Mouse (Mus musculus): ENCODE results near the gene Atoh8. TPM values are rescaled to one million over a fixed set of nuclear protein-coding genes. Genes with fewer than 3 reads are reported as not detected.
A peak's percentile ranks its signal among the peaks of the same experiment; 100 is the strongest.

Gene Atoh8
- polyA plus RNA-seq, 1 experiment from 2014 or later, result 24.2 TPM

DNA sequence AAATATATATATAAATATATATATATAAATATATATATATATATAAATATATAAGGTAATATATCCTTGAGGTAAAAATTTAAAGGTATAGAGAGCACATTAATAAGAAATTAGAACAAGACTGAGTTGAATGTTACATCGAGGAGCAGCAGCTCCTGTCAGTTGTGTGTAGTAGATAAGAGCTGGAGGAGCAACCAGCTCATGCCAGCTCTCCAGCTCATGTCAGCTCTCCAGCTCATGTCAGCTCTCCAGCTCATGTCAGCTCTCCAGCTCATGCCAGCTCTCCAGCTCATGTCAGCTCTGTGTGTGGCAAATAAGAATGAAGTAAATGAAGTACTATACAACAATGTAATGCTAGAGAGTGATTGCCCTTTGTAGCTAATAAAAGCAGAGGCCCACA is 62.0 kb downstream of the Atoh8 start:
- WGBS, result 94% methylated on average over 1 of the region's 1 CpGs
- no peaks in the 10 kb centered on the region for H3K27me3 ChIP-seq (ENCODE audit: insufficient read depth, low read length)
- no peaks in the 10 kb centered on the region for H3K9me3 ChIP-seq (ENCODE audit: low read length)
- H3K36me3 ChIP-seq (ENCODE audit: insufficient read depth, low read length), result no peaks in the 10 kb centered on the region
- H3K4me2 ChIP-seq (replicated peaks; ENCODE audit: low read depth, low read length), result no peak overlapping the region
- H3K4me3 ChIP-seq (ENCODE audit: low read length), result no peak overlapping the region
- ATAC-seq (ENCODE audit: low FRiP score, low TSS enrichment), result no peak
- no peak overlapping the region for H3K27ac ChIP-seq (ENCODE audit: low read length)
- H3K9ac ChIP-seq (replicated peaks; ENCODE audit: low read length), result no peak overlapping the region
- H3K4me1 ChIP-seq (ENCODE audit: insufficient read depth, low read length), result no peaks in the 10 kb centered on the region

DNA sequence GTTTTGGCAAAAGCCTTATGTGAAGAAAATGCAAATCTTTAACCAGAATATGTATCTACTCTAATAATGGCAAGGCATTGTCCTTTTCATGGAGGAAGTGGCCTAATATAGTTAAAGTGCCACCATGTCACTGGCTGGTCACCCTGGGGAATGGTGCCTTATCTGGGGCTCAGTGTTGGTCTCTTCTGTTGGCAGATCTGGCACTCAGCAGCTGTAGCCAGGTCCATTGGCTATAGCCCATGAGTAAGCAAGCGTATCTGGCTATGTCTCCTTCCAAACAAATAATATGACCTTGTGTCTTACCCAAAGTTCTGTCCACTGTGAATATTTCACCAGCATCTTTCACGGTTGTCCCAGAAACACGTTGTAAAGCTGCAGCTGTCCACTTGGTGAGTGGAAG is 64.0 kb downstream of the Atoh8 start:
- H3K27ac ChIP-seq (ENCODE audit: low read length), result no peak overlapping the region
- ATAC-seq (ENCODE audit: low FRiP score, low TSS enrichment), result no peak
- H3K9ac ChIP-seq (replicated peaks; ENCODE audit: low read length), result no peak overlapping the region
- no peak overlapping the region for H3K4me3 ChIP-seq (ENCODE audit: low read length)
- no peak overlapping the region for H3K4me2 ChIP-seq (replicated peaks; ENCODE audit: low read depth, low read length)
- no peaks in the 10 kb centered on the region for H3K27me3 ChIP-seq (ENCODE audit: insufficient read depth, low read length)
- 85% methylated on average over 3 of the region's 3 CpGs for WGBS
- no peaks in the 10 kb centered on the region for H3K36me3 ChIP-seq (ENCODE audit: insufficient read depth, low read length)
- no peaks in the 10 kb centered on the region for H3K4me1 ChIP-seq (ENCODE audit: insufficient read depth, low read length)
- no peaks in the 10 kb centered on the region for H3K9me3 ChIP-seq (ENCODE audit: low read length)

DNA sequence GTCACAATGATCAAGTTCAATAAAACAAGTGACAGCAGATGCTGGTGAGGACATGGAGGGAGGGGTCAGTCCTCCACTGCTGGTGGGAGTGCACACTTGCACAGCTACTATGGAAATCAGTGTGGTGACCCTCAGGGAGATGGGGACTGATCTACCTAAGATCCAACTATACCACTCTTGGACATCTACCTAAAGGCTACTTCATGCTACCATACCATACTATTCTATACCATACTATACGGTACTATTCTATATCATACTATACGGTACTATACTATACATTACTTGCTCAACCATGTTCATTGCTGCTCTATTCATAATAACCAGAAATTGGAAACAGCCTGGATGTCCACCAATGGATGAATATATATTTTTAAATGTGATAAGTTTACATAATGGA is 69.5 kb downstream of the Atoh8 start:
- H3K27ac ChIP-seq (ENCODE audit: low read length), result no peak overlapping the region
- H3K4me2 ChIP-seq (replicated peaks; ENCODE audit: low read depth, low read length), result no peak overlapping the region
- no peaks in the 10 kb centered on the region for H3K9me3 ChIP-seq (ENCODE audit: low read length)
- WGBS, result 42% methylated on average over 2 of the region's 2 CpGs
- H3K9ac ChIP-seq (replicated peaks; ENCODE audit: low read length), result no peak overlapping the region
- no peaks in the 10 kb centered on the region for H3K36me3 ChIP-seq (ENCODE audit: insufficient read depth, low read length)
- no peak overlapping the region for H3K4me3 ChIP-seq (ENCODE audit: low read length)
- H3K27me3 ChIP-seq (ENCODE audit: insufficient read depth, low read length), result no peaks in the 10 kb centered on the region
- peaks cover 6% of the 10 kb centered on the region; the same call in 1 of the 2 replicates for H3K4me1 ChIP-seq (ENCODE audit: insufficient read depth, low read length)
- ATAC-seq (ENCODE audit: low FRiP score, low TSS enrichment), result no peak

DNA sequence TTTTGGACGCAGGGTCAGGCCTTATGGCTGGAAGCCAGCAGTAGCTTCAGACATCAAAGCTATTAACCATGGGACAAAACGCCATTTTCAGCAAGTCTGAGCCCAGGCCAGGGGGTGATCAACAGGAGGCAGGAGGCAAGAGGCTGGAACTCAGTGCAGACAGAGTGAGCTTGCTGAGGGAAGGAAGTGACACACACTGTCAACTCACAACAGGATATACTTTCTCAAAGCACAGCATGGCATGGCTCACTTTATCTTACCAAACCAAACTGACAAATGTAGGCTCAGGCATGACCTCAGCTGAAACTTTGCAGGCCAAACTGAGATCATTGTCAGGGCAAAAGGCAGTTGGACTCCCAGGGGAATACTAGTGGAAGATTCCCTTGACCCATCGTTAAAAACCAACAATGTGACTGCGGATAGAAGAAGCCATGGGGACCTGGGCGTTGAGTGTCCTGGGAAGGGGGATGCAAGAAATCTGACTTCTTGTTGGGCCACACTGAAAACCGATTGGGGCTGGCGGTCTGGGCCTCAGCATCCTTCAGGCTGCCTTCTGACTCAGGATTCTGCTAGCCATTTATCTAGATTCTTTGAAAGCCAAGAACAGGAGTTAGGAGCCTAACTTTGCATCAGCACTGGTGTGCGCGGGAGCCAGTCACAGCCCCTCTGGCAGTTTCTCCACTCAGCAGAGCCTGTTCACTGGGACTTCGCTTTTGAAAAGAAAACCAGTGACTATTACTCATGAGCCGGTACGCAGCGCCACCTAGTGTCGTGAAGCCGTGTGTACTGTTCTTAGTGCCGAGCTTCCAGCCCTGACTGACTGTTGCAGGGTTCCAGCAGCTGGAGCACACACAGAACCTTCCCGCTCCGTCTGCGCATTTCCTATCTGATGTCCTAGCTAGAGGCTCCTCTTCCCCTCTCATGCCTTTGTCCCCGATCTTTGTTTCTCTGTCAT is 70.8 kb downstream of the Atoh8 start:
- no peaks in the 10 kb centered on the region for H3K9me3 ChIP-seq (ENCODE audit: low read length)
- H3K9ac ChIP-seq (replicated peaks; ENCODE audit: low read length), result no peak overlapping the region
- H3K4me3 ChIP-seq (ENCODE audit: low read length), result no peak overlapping the region
- 19% methylated on average over 20 of the region's 20 CpGs for WGBS
- ATAC-seq (ENCODE audit: low FRiP score, low TSS enrichment), result peak; percentile 88
- H3K27ac ChIP-seq (ENCODE audit: low read length), result no peak overlapping the region
- H3K27me3 ChIP-seq (ENCODE audit: insufficient read depth, low read length), result no peaks in the 10 kb centered on the region
- H3K4me2 ChIP-seq (replicated peaks; ENCODE audit: low read depth, low read length), result 0 out of 2 replicates have a peak overlapping the region, but pooled peaks have one; percentile 9
- peaks cover 6% of the 10 kb centered on the region; the same call in 1 of the 2 replicates for H3K4me1 ChIP-seq (ENCODE audit: insufficient read depth, low read length)
- H3K36me3 ChIP-seq (ENCODE audit: insufficient read depth, low read length), result no peaks in the 10 kb centered on the region

DNA sequence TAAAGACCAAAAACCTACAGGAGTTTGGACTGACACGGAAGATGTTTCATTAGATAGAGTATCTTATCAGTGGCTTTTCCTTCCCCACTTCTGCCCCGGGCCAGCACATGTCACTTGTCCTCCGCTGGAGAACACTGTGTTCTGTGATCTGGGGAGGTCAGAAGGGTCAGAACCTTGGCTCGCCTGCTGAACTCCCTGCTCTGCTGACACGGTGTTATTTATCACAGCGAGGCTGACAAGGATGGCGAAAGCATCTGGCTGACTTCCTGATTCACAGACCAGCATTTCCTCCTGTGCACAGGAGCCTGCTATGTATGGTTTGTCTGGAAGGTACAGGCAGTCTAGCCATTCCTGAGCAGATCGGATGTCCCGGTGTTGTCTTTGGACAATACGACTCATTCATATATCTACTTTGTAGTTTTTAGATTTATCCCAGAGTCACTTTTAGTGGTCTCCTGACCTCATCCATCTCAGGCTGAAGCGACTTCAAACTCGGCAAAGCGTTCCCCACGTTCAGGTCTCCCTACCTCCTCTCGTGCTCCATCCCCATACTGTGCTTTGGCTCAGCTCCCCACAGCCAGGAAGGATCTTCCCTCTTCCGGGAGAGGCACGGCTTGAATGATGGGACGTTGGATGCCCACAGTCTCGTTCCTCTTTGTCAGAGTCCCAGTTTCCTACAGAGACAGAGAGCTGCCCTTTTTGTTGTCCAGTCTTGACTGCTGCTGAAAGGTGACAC is 73.1 kb downstream of the Atoh8 start:
- Histone ChIP-seq H3K36me3 (ENCODE audit: insufficient read depth, low read length) (no peaks in the 10 kb centered on the region), H3K27me3 (ENCODE audit: insufficient read depth, low read length) (no peaks in the 10 kb centered on the region), H3K27ac (ENCODE audit: low read length) (no peak overlapping the region), H3K4me3 (ENCODE audit: low read length) (no peak overlapping the region), H3K9ac (replicated peaks; ENCODE audit: low read length) (0 out of 2 replicates have a peak overlapping the region, but pooled peaks have one; percentile 12), H3K9me3 (ENCODE audit: low read length) (no peaks in the 10 kb centered on the region), H3K4me2 (replicated peaks; ENCODE audit: low read depth, low read length) (peak overlapping the region; percentile 32), H3K4me1 (ENCODE audit: insufficient read depth, low read length) (peaks cover 6% of the 10 kb centered on the region; the same call in 1 of the 2 replicates)
- 11% methylated on average over 19 of the region's 19 CpGs for WGBS
- peak; percentile 69 for ATAC-seq (ENCODE audit: low FRiP score, low TSS enrichment)

DNA sequence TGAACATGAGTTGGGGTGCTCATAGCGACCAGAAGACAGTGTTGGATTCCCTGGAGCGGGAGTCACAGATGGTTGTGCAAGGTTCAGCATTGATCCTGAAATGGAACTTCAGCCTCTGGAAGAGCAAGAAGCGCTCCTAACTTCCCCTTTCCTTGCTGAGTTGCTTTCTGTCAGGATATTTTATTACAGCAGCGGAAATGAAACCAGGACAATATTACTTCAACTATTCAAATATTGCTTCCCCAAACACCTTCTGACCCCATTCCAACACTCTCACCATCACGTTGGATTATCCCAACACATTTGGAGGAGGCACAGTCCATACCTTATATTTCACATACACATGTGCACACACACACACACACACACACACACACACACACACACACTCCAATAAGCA is 73.6 kb downstream of the Atoh8 start:
- H3K27me3 ChIP-seq (ENCODE audit: insufficient read depth, low read length), result no peaks in the 10 kb centered on the region
- no peaks in the 10 kb centered on the region for H3K9me3 ChIP-seq (ENCODE audit: low read length)
- H3K4me3 ChIP-seq (ENCODE audit: low read length), result no peak overlapping the region
- no peaks in the 10 kb centered on the region for H3K36me3 ChIP-seq (ENCODE audit: insufficient read depth, low read length)
- 51% methylated on average over 5 of the region's 5 CpGs for WGBS
- no peak overlapping the region for H3K27ac ChIP-seq (ENCODE audit: low read length)
- no peak for ATAC-seq (ENCODE audit: low FRiP score, low TSS enrichment)
- H3K9ac ChIP-seq (replicated peaks; ENCODE audit: low read length), result no peak overlapping the region
- H3K4me2 ChIP-seq (replicated peaks; ENCODE audit: low read depth, low read length), result no peak overlapping the region
- peaks cover 6% of the 10 kb centered on the region; the same call in 1 of the 2 replicates for H3K4me1 ChIP-seq (ENCODE audit: insufficient read depth, low read length)

DNA sequence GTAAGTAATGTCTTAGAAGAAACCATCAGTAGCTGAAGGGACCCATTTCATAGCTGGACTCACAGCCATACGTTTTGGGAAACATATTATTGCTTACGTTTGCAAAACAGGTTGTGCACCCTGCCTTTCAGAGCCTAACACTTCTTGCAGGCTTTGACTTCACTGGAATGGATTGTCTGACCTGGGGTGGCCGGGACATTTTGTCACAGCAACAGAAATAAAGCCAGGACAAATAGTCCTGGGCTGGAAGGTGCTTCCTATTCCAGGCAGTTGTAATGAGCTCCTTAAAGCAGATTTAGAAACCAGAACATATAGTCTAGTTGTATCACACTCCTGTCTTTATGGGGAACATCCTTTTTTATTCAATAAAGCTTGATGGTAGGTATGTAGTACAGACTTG is 74.4 kb downstream of the Atoh8 start:
- no peak overlapping the region for H3K4me2 ChIP-seq (replicated peaks; ENCODE audit: low read depth, low read length)
- no peak overlapping the region for H3K9ac ChIP-seq (replicated peaks; ENCODE audit: low read length)
- no peak overlapping the region for H3K4me3 ChIP-seq (ENCODE audit: low read length)
- H3K4me1 ChIP-seq (ENCODE audit: insufficient read depth, low read length), result peaks cover 6% of the 10 kb centered on the region; the same call in 1 of the 2 replicates
- no peaks in the 10 kb centered on the region for H3K9me3 ChIP-seq (ENCODE audit: low read length)
- 88% methylated on average over 3 of the region's 3 CpGs for WGBS
- no peak overlapping the region for H3K27ac ChIP-seq (ENCODE audit: low read length)
- H3K36me3 ChIP-seq (ENCODE audit: insufficient read depth, low read length), result no peaks in the 10 kb centered on the region
- H3K27me3 ChIP-seq (ENCODE audit: insufficient read depth, low read length), result no peaks in the 10 kb centered on the region
- ATAC-seq (ENCODE audit: low FRiP score, low TSS enrichment), result no peak

DNA sequence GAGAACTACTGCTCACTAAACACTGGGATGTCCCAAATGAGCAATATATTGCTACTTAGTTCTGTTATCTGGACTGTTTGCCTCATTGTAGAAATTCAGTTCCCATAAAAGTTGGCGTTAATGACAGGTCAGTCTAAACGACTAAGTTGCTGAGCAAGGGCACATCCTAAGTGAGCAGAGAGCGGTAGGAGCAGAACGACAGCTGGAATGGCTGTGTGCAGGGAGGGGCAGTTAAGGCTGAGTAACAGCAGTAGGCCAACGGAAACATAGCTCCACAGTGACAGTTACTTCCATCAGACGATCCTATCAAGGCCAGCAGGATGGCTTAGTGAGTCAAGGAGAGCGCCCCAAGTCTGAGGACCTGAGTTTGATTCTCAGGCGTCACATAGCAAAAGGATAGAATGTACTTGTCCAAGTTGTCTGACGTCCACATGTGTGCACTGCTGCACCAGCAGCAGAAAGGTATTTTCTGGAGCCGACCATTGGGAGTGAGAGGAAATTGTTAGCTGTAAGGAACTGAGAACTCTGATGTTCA is 75.4 kb downstream of the Atoh8 start:
- no peaks in the 10 kb centered on the region for H3K27me3 ChIP-seq (ENCODE audit: insufficient read depth, low read length)
- ATAC-seq (ENCODE audit: low FRiP score, low TSS enrichment), result no peak

DNA sequence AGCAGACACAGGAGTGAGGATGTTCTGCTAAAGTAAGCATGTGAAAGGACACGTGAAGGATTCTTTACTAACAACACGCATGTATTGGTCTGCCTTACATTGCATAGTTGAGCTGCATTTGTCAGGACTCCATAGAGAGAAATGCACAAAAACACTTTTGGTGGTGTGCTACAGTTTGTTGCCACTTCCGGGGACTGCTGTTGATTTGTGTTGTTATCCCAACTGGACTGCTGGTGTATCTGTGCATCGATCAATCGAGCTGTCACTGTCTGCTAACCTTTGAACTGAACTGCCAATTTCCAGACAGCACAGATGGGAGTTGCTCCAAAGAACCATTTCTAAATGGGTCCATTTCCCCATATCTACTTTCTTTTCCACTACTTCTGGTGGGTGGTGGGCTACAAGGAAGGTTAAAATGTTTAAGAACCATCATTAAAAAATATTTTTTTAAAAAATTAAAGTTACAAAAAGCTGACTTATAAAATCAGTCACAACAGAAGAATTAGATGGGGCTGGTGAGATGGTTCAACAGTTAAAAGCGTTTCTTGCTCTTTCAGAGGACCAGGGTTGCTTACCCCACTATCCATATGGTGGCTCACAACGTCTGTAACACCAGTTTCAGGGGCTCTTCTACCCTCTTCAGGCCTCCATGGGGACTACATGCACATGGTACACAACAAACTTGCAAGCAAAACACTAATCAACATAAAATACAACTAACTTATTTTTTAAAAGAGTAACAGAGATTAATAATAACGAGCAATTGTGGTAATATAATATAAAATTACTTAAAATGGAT is 76.2 kb downstream of the Atoh8 start:
- ATAC-seq (ENCODE audit: low FRiP score, low TSS enrichment), result no peak
- no peak overlapping the region for H3K4me2 ChIP-seq (replicated peaks; ENCODE audit: low read depth, low read length)
- peaks cover 10% of the 10 kb centered on the region; the same call in 1 of the 2 replicates for H3K36me3 ChIP-seq (ENCODE audit: insufficient read depth, low read length)

More for the DNA sequence above, 75.4 kb downstream of the Atoh8 start:
- Histone ChIP-seq H3K4me3 (ENCODE audit: low read length) (no peak overlapping the region), H3K4me2 (replicated peaks; ENCODE audit: low read depth, low read length) (no peak overlapping the region), H3K9ac (replicated peaks; ENCODE audit: low read length) (no peak overlapping the region), H3K36me3 (ENCODE audit: insufficient read depth, low read length) (0 out of 2 replicates have a peak, but pooled peaks cover 5% of the 10 kb centered on the region), H3K9me3 (ENCODE audit: low read length) (no peaks in the 10 kb centered on the region), H3K27ac (ENCODE audit: low read length) (no peak overlapping the region), H3K4me1 (ENCODE audit: insufficient read depth, low read length) (peaks cover 6% of the 10 kb centered on the region; the same call in 1 of the 2 replicates)
- WGBS, result 56% methylated on average over 10 of the region's 10 CpGs

More for the DNA sequence above, 76.2 kb downstream of the Atoh8 start:
- H3K4me1 ChIP-seq (ENCODE audit: insufficient read depth, low read length), result peaks cover 6% of the 10 kb centered on the region; the same call in 1 of the 2 replicates
- no peaks in the 10 kb centered on the region for H3K27me3 ChIP-seq (ENCODE audit: insufficient read depth, low read length)
- H3K27ac ChIP-seq (ENCODE audit: low read length), result no peak overlapping the region
- WGBS, result 82% methylated on average over 8 of the region's 8 CpGs
- no peak overlapping the region for H3K9ac ChIP-seq (replicated peaks; ENCODE audit: low read length)
- no peak overlapping the region for H3K4me3 ChIP-seq (ENCODE audit: low read length)
- no peaks in the 10 kb centered on the region for H3K9me3 ChIP-seq (ENCODE audit: low read length)

Data from kidney, embryonic 16.5 days (tissue).